ENCODE assay signal across 11 mouse cellular contexts in the genomic region with DNA sequence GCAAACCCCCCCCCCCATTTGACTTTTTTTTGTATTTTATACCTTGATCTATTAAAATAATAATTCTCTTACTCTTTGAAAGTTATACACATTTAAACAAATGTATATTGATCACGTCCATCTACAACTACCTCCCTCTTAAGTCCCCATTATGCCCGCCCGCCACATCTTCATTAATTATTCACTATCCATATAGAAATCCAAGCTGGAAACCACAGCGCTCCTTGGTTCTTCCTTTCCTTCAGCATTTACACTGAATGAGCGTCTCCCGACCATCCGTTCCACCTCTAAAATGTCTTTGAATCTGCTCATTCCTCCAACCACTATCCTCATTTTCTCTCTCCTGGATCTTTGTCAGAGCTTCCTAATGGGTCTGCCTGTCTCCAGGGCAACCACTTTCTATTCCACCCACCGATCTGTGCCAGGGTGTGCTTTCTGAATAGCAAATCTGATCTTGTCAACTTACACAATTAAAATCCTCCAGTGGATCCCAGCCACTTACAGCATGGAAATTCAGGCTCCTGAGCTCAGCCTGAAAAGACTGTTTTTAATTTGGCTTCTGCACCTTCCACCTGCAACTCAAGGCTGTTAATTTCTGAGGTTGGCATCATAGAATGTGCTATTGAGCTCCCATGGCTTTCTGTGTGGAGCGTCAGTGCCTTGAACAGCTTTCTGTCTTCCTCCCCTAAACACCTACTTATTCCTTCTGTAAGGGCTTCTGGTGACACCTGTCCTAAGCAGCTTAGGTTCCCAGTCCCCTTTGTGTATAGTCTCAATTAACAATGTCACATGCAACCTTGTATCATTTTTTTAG.
DNase-seq lines count a peak whose midpoint lies in the region; ATAC-seq lines count a peak whose summit lies in the region.
"Had no signal": no experiment of that assay in that cellular context is flagged by ENCODE, and none has a peak within 500 bp of the region (broad histone marks: within the 10 kb centered on the region; RNA-seq: fewer than 3 reads in every experiment).

No protein-coding gene starts in this region.

- peaks cover 22% of the 10 kb centered on the region for H3K4me1 ChIP-seq in forebrain, embryonic 15.5 days
- peaks cover 5% of the 10 kb centered on the region for H3K4me1 ChIP-seq in midbrain, embryonic 14.5 days (ENCODE audit: control insufficient read depth, insufficient read depth, low read length)

- H3K9me3 ChIP-seq in forebrain, embryonic 15.5 days: no peaks in the 10 kb centered on the region
- H3K9me3 ChIP-seq in midbrain, embryonic 14.5 days (ENCODE audit: control insufficient read depth, low read length): no peaks in the 10 kb centered on the region

- H3K4me3 ChIP-seq in forebrain, embryonic 15.5 days: peak overlapping the region; percentile 7; the same call in 1 of the 2 replicates
- no peak overlapping the region for H3K4me3 ChIP-seq in midbrain, embryonic 14.5 days (replicated peaks; ENCODE audit: low read depth, low read length)

- H3K4me2 ChIP-seq in forebrain, embryonic 15.5 days (replicated peaks): peak overlapping the region; percentile 27
- H3K4me2 ChIP-seq in midbrain, embryonic 14.5 days (ENCODE audit: low read length): peak overlapping the region; percentile 33
- H3K4me2 ChIP-seq: heart, embryonic 11.5 days had no signal

- peak overlapping the region; percentile 89 for H3K27ac ChIP-seq in forebrain, embryonic 15.5 days (replicated peaks)
- peak overlapping the region; percentile 81 for H3K27ac ChIP-seq in midbrain, embryonic 14.5 days (replicated peaks; ENCODE audit: low read depth, low read length)

- no peaks in the 10 kb centered on the region for H3K27me3 ChIP-seq in forebrain, embryonic 15.5 days
- no peaks in the 10 kb centered on the region for H3K27me3 ChIP-seq in midbrain, embryonic 14.5 days (ENCODE audit: control insufficient read depth, insufficient read depth, low read length)

- no peaks in the 10 kb centered on the region for H3K36me3 ChIP-seq in forebrain, embryonic 15.5 days
- H3K36me3 ChIP-seq in midbrain, embryonic 14.5 days (ENCODE audit: control insufficient read depth, insufficient read depth, low read length): no peaks in the 10 kb centered on the region

- 12% methylated on average over 9 of the region's 9 CpGs for WGBS in forebrain, embryonic 15.5 days
- WGBS in midbrain, embryonic 14.5 days: 14% methylated on average over 9 of the region's 9 CpGs

- peak; percentile 93 for ATAC-seq in forebrain, embryonic 15.5 days (replicated peaks)
- ATAC-seq in midbrain, embryonic 14.5 days (ENCODE audit: low FRiP score, low TSS enrichment): peak; percentile 79
- ATAC-seq: lung, postnatal 0 days had no signal

- DNase-seq in brain, adult 2 months (ENCODE audit: low read depth, low spot score): peak; percentile 94
- peak; percentile 79 to 86 for DNase-seq in layer of hippocampus, adult 8-10 months (ENCODE audit: low spot score in 2 of 2)
- DNase-seq in midbrain, embryonic 14.5 days: peak; percentile 79
- DNase-seq in kidney, adult 18-20 months: no peak
- no peak for DNase-seq in adrenal gland, postnatal 4 days (ENCODE audit: low spot score in 2 of 2)
- DNase-seq in urinary bladder, adult 2 months (ENCODE audit: low spot score): no peak
- no peak for DNase-seq in spleen, postnatal 4 days (ENCODE audit: low spot score in 2 of 2)
- DNase-seq: kidney, postnatal 14 days had no signal

- H3K9ac ChIP-seq in forebrain, embryonic 15.5 days (replicated peaks): no peak overlapping the region
- H3K9ac ChIP-seq in midbrain, embryonic 14.5 days (replicated peaks; ENCODE audit: low read length): no peak overlapping the region

Comparison
In these comparisons a context has a peak if more than half of its experiments do, and no peak if none do; other contexts are left out.
1. DNase-seq: peak in brain, adult 2 months (single experiment), layer of hippocampus, adult 8-10 months (2 of 2) and midbrain, embryonic 14.5 days (single experiment); none in kidney, adult 18-20 months (single experiment), adrenal gland, postnatal 4 days (0 of 2), urinary bladder, adult 2 months (single experiment) and spleen, postnatal 4 days (0 of 2).